Mouse (Mus musculus): Measurements from ENCODE around the gene Esyt1. TPM values are rescaled to one million over a fixed set of nuclear protein-coding genes. Genes with fewer than 3 reads are reported as not detected.
"Not testable (repeated sequence)": the region's sequence is repeated elsewhere in the genome, so short reads cannot be mapped to it uniquely, and the experiment has no call there.

The Esyt1 gene
- polyA plus RNA-seq, 1 experiment = 32.4 TPM

DNA sequence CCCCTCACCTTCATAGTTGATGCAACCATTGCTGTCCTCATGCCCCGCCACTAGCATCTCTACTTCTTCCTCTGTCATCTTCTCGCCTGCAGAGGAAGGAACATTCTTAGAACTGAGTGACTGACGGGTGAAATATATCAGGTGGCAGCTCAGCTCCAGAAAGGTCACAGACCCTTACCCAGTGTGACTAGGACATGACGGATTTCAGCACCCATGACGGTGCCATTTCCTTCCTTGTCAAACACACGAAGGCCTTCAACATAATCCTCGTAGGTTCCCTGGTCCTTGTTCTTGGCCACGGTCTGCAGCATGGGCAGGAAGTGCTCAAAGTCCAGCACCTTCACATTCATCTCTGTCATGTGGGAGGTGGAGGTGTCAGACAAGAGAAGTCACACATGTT lies 33.6 kb downstream of the Esyt1 start:
- WGBS = 16% methylated on average over 8 of the region's 8 CpGs
- DNase-seq (ENCODE audit: low read depth, low spot score) = not testable (repeated sequence)

DNA sequence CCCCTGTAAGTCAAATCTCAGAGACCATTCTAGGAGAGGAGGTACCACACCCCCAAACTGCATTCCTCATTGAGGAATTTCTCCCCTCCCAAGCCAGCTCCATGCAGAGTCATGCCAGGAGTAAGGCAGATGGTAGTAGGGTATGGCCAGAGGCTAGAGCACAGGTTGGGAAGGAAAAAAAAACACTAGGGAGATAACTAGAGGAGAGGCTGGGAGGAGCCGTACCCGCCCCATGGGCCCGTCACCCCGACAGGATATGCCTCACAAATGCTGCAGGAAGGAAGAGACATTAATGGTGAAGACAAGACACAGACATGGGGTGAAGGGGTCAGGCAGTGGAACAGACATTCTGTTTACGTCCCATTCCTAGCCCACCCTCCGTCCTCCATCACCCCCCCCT lies 34.2 kb downstream of the Esyt1 start:
- no peak for DNase-seq (ENCODE audit: low read depth, low spot score)
- 26% methylated on average over 6 of the region's 6 CpGs for WGBS

DNA sequence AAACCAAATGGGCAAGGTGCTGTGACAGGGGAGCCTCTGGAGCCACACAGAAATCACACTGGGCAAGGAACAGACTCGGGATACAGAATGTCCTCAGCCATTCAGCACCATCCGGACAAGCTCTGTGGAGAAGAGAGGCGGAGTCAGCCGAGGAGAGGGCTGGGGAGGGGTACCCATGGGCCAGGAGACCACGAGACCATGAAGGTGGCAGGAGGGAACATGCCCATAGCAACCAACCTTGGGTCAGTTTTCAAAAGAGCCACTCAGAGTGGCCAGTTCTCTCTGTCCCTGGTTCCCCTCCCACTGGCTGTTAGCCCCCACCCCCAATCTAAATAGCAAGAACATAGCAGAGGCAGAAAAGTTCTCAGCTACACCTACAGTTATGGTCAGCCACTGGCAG lies 34.8 kb downstream of the Esyt1 start:
- DNase-seq (ENCODE audit: low read depth, low spot score) = no peak
- 34% methylated on average over 5 of the region's 5 CpGs for WGBS

DNA sequence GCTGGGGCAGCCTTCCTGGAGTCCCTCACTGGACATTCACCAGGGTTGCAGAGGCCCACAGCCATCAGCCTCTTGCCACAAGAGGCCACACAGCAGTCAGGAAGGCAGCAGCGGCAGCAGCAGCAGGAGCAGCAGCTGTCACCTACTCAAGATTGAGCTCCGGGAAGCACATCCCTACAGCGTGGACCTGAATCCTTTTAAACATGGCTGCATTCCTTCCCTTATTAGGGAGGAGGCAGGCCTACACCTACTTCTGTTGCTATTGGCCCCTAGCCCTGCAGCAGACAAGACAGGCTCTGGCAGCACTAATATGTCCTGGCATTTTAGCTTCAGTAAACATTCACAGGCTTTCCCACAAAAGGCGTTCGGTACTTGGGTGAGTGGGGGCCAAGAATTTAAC lies 35.4 kb downstream of the Esyt1 start:
- no peak for DNase-seq (ENCODE audit: low read depth, low spot score)
- WGBS = 44% methylated on average over 5 of the region's 5 CpGs

DNA sequence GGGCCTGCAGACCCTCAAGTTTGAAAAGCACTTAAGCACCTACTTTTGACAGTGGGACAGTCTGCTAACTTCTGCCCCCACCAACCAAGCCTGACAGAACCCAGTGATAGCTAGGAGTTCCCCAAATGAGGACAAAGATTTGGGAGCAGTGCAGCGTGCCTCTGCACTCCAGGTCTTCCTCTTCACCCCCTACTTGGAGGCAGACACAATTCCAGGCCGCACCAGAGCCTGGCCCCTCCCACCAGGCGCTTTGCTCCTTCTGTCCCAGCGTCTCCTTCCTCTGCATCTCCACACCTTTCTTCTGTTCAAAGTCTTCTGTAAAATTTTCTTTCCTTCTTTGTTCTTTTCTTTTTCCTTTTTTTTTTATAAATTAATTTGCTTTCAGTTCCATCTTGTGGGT lies 35.9 kb downstream of the Esyt1 start:
- WGBS = 46% methylated on average over 4 of the region's 4 CpGs
- no peak for DNase-seq (ENCODE audit: low read depth, low spot score)

DNA sequence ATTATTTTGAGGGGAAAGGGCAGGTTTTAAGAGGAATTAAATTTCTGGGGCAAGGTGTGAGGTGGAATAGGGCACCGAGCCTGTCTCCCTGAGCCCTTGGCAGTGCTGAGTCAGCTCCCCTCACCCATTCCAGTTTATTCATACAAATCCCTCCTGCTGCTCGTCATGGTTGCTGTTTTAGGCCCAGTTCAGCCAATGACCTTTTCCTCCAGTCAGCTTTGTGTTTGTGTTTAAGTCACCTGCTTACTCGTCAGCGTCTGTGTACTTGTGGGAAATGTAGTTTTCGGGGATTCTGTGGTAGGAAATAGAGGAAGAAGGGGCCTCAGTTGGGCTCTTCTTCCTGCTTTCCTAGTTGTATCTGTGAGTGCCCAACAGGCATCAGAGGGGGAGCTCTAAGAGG lies 36.3 kb downstream of the Esyt1 start:
- DNase-seq (ENCODE audit: low read depth, low spot score) = no peak
- WGBS = 55% methylated on average over 5 of the region's 5 CpGs

DNA sequence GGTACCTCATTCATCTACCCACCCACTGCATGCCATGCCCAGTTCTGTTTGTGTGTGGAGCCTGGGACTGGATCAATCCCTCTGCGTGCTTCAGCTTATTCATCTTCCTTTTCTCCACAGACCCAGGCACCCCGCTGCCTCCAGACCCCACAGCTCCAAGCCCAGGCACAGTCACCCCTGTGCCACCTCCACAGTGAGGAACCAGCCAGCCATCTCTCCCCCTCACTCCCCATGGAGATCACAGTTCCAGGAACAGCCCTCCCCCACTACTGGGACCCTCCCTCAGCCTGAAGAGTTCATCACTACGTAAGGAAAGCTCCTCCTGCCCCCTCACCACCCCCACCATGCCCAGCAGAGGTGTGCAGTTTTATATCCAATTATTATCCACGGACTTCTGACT lies 36.9 kb downstream of the Esyt1 start:
- DNase-seq (ENCODE audit: low read depth, low spot score) = no peak
- 76% methylated on average over 4 of the region's 4 CpGs for WGBS

DNA sequence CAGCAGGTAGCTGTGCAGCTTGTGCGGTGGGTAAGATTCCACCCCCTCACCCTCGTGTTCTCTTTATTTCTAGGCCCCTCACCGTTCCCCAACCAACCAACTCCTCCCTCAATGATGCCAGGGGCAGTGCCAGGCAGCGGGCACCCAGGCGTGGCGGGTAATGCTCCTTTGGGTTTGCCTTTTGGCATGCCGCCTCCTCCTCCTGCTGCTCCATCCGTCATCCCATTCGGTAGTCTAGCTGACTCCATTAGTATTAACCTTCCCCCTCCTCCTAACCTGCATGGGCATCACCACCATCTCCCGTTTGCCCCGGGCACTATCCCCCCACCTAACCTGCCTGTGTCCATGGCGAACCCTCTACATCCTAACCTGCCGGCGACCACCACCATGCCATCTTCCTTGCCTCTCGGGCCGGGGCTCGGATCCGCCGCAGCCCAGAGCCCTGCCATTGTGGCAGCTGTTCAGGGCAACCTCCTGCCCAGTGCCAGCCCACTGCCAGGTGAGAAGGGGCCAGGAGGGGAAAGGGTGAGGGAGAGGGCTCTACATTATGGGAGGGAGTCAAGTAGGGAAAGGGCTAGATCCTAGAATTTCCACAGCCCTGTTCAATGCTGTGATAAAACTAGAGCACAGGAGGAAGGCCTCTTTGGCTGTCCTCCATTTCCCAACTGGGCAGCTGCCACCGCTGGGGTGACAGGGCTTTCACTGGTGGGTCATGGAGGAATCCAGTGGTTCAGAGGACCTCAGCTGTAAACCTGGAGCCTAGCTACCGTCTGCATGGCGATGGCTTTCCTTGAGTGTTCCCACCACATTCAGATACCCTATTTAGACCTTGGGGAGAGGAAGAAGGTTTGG lies 37.6 kb downstream of the Esyt1 start:
- DNase-seq (ENCODE audit: low read depth, low spot score) = no peak
- 85% methylated on average over 22 of the region's 22 CpGs for WGBS

DNA sequence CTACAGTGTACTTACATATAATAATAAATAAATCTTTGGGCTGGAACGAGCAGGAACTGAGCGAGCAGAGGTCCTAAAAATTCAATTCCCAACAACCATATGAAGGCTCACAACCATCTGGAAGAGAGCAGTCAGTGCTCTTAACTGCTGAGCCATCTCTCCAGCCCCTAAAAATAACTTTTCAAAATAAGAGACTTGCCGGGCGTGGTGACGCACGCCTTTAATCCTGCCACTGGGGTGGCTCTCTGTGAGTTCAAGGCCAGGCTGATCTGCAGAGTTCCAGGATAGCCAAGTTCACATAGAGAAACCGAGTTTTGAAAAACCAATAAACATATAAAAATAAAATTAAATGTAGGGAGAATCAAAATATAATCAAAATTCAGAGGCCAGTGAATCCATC lies 39.3 kb downstream of the Esyt1 start:
- DNase-seq (ENCODE audit: low read depth, low spot score) = no peak
- WGBS = 77% methylated on average over 7 of the region's 7 CpGs

DNA sequence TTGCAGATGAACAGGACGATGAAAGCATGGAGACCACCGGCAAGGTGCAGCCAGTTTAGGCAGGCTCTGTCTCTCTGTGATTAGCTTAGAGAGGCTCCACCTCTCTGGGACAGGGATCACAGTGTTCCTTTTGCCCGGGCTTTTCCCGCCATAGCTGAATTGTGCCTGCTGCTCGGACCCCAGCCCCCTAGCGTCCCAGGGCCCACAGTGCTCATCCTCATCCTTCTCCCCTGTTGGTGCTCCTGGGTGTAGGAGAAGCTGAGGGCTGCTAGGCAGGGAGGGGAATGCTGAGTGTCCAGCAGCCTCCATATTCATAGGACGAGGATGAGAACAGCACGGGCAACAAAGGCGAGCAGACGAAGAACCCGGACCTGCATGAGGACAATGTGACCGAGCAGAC lies 51.3 kb downstream of the Esyt1 start:
- WGBS = 94% methylated on average over 12 of the region's 12 CpGs
- DNase-seq (ENCODE audit: low read depth, low spot score) = no peak

DNA sequence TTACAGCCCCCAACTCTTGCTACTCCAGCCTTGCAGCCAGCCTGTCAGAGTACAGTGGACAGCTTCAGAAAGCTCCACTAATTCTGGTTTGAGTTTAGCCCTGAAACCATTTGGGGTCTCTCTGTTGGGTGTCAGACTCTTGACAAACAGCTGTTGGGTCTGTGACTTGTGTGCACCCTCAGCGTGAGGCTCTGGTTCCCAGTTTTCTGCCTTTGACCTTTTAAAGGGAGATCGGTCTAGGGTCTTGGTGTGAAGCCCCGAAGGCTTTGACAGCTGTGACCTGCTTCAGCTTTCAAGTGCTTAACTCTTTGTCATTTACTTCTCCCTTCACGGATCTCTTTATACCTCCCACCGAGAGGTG lies 65.4 kb downstream of the Esyt1 start:
- WGBS = 5% methylated on average over 5 of the region's 5 CpGs
- DNase-seq (ENCODE audit: low read depth, low spot score) = no peak

Other genes starting within 250 kb of the Esyt1 start
- 0.12 TPM in 1 of 2 replicates, not detected in the other for gene Il23a, start 227.1 kb downstream of the Esyt1 start, polyA plus RNA-seq (2012; rRNA removed)
- 16.7 and 28.0 TPM in 2 replicates for gene Pan2, start 222.5 kb downstream of the Esyt1 start, polyA plus RNA-seq (2012; rRNA removed)
- gene Cnpy2, start 203.4 kb downstream of the Esyt1 start, polyA plus RNA-seq (2012; rRNA removed) = 77.0 and 89.7 TPM in 2 replicates
- 361 and 585 TPM in 2 replicates for gene Cs, start 188.1 kb downstream of the Esyt1 start, polyA plus RNA-seq (2012; rRNA removed)
- 22.0 and 27.1 TPM in 2 replicates for gene Coq10a, start 156.9 kb downstream of the Esyt1 start, polyA plus RNA-seq (2012; rRNA removed)
- gene Ankrd52, start 148.8 kb downstream of the Esyt1 start, polyA plus RNA-seq (2012; rRNA removed) = 17.6 and 22.9 TPM in 2 replicates
- gene Slc39a5, start 124.6 kb downstream of the Esyt1 start, polyA plus RNA-seq (2012; rRNA removed) = 209 and 267 TPM in 2 replicates
- 35.6 and 39.4 TPM in 2 replicates for gene Nabp2, start 114.4 kb downstream of the Esyt1 start, polyA plus RNA-seq (2012; rRNA removed)
- gene Rnf41, start 114.2 kb downstream of the Esyt1 start, polyA plus RNA-seq (2012; rRNA removed) = 18.3 and 20.4 TPM in 2 replicates
- gene Smarcc2, start 66.6 kb downstream of the Esyt1 start, polyA plus RNA-seq (2012; rRNA removed) = 43.3 and 67.4 TPM in 2 replicates
- gene Myl6, start 31.7 kb downstream of the Esyt1 start, polyA plus RNA-seq (2012; rRNA removed) = 1,613 and 1,784 TPM in 2 replicates
- gene Myl6b, start 27.2 kb downstream of the Esyt1 start, polyA plus RNA-seq (2012; rRNA removed) = 1.1 and 1.4 TPM in 2 replicates
- 10.7 and 12.2 TPM in 2 replicates for gene Zc3h10, start 21.9 kb upstream of the Esyt1 start, polyA plus RNA-seq (2012; rRNA removed)
- 2,450 and 2,465 TPM in 2 replicates for gene Rpl41, start 23.4 kb upstream of the Esyt1 start, polyA plus RNA-seq (2012; rRNA removed)
- 29.3 and 31.2 TPM in 2 replicates for gene Pa2g4, start 40.1 kb upstream of the Esyt1 start, polyA plus RNA-seq (2012; rRNA removed)
- 76.7 and 120 TPM in 2 replicates for gene Erbb3, start 63.8 kb upstream of the Esyt1 start, polyA plus RNA-seq (2012; rRNA removed)
- 1,017 and 1,368 TPM in 2 replicates for gene Rps26, start 100.9 kb upstream of the Esyt1 start, polyA plus RNA-seq (2012; rRNA removed)
- gene Ikzf4, start 120.1 kb upstream of the Esyt1 start, polyA plus RNA-seq (2012; rRNA removed) = 0.69 and 1.1 TPM in 2 replicates
- gene Suox, start 148.2 kb upstream of the Esyt1 start, polyA plus RNA-seq (2012; rRNA removed) = 48.9 and 241 TPM in 2 replicates
- gene Rab5b, start 170.4 kb upstream of the Esyt1 start, polyA plus RNA-seq (2012; rRNA removed) = 45.2 and 53.9 TPM in 2 replicates
- 2.6 and 2.8 TPM in 2 replicates for gene Pmel, start 178.3 kb upstream of the Esyt1 start, polyA plus RNA-seq (2012; rRNA removed)
- gene Cdk2, start 179.2 kb upstream of the Esyt1 start, polyA plus RNA-seq (2012; rRNA removed) = 25.9 and 27.0 TPM in 2 replicates
- 88.1 and 115 TPM in 2 replicates for gene Dgka, start 219.0 kb upstream of the Esyt1 start, polyA plus RNA-seq (2012; rRNA removed)
- gene Pym1, start 222.0 kb upstream of the Esyt1 start, polyA plus RNA-seq (2012; rRNA removed) = 26.2 and 26.5 TPM in 2 replicates